Mouse (Mus musculus) liver, adult (tissue): ENCODE results near the gene Olfr516.

Experiments
- GATA4 ChIP-seq: IDR thresholded peaks from 2 replicates; pipeline ENCODE4 v1.6.1; 2014; ENCODE audit warnings: mild to moderate bottlenecking, low read length; ENCODE audit not compliant: insufficient replicate concordance

The Olfr516 gene

GRCm38 (mm10) chr7:108850429-108850828 is at the start of gene Olfr516:
Gene Olfr516, minus strand, starts transcription at chr7:108850529.
- TF ChIP-seq GATA4 = no peak

DNA sequence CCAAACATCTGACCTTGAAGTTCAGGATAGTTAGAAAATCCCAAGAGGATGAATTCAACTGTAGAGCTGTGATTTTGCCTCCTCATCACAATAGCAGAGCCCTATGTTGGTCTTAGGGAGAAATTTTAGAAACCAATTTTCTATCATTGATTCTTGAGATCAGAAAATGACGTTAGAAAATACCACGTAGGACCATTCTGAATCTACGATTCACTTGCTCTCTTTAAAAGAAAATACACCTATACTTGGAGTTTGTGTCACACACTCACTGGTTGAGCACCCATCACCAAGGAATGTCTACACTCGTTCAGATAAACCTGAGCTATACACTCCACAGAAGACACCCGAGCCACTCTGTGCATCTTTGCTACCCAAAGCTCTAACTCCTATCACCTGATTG is 44.0 kb upstream of the Olfr516 start, which contains the start of gene Olfr519:
Gene Olfr519, minus strand, starts transcription at position 101 of the 400 bp plus-strand sequence.
- no peak for TF ChIP-seq GATA4

DNA sequence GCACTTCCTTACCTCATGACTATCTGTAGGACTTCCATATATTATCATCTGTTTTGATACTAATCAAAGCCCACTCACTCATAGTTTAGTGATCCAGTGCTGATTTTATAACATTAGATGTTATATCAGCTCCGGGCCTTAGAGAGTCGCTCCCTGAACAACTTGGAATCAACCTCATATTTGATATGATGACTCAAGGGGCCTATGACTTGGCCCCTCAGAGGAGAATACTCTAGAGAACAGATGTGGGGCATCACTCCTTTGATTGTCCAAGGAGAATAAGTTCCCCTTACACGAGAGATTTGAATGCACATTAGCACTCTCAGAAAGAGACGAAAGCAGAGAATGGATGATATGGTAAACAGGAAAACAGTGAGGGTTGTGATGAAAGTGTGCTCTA is 34.6 kb upstream of the Olfr516 start, which contains the start of gene Olfr518:
Gene Olfr518, minus strand, starts transcription at position 101 of the 400 bp plus-strand sequence.
- no peak for TF ChIP-seq GATA4

GRCm38 (mm10) chr7:108872279-108872678 is 21.9 kb upstream of the Olfr516 start, which contains the start of gene Olfr517:
Gene Olfr517, minus strand, starts transcription at chr7:108872379.
- TF ChIP-seq GATA4 = no peak

- TF ChIP-seq GATA4 = no peak
These were observed 24.4 kb downstream of the Olfr516 start, which contains the start of gene Olfr514 for GRCm38 (mm10) chr7:108825897-108826296. Gene Olfr514, minus strand, starts transcription at chr7:108825997.

GRCm38 (mm10) chr7:108797205-108797933 is 53.0 kb downstream of the Olfr516 start:
- TF ChIP-seq GATA4 = no peak
